Mouse (Mus musculus) hindbrain, embryonic 13.5 days (tissue): ENCODE data around the gene Pex11b. TPM values are rescaled to one million over a fixed set of nuclear protein-coding genes. Genes with fewer than 3 reads are reported as not detected.
A peak's percentile ranks its signal among the peaks of the same experiment; 100 is the strongest.
"Not testable (repeated sequence)": the region's sequence is repeated elsewhere in the genome, so short reads cannot be mapped to it uniquely, and the experiment has no call there.

ENCODE experiments used
- ATAC-seq: fragments of 200-750 bp; cut with Nextera tagmentation; 2 replicates; pipeline ENCODE4 v1.8.0; 2017; ENCODE audit warnings: moderate TSS enrichment; ENCODE audit not compliant: low FRiP score
- H3K27ac ChIP-seq: fragments of 300-500 bp; sonication (generic); 2 replicates; pipeline ENCODE4 v1.5.1; 2015; ENCODE audit warnings: inconsistent platforms, mild to moderate bottlenecking, moderate library complexity
- H3K27me3 ChIP-seq: fragments of 300-500 bp; sonication (generic); 2 replicates; pipeline ENCODE4 v1.6.1; 2015; ENCODE audit warnings: mild to moderate bottlenecking, inconsistent platforms
- H3K36me3 ChIP-seq: fragments of 300-500 bp; sonication (generic); 2 replicates; pipeline ENCODE4 v1.6.1; 2015; ENCODE audit warnings: mild to moderate bottlenecking, inconsistent platforms
- H3K4me1 ChIP-seq: fragments of 300-500 bp; sonication (generic); replicated peaks from 2 replicates; pipeline ENCODE4 v1.6.1; 2015; ENCODE audit warnings: inconsistent platforms
- H3K4me2 ChIP-seq: fragments of 300-500 bp; sonication (generic); 2 replicates; pipeline ENCODE4 v1.6.1; 2015; ENCODE audit warnings: inconsistent platforms, mild to moderate bottlenecking, moderate library complexity
- H3K4me3 ChIP-seq: fragments of 300-500 bp; sonication (generic); 2 replicates; pipeline ENCODE4 v1.5.1; 2015; ENCODE audit warnings: mild to moderate bottlenecking, inconsistent platforms
- H3K9ac ChIP-seq: fragments of 300-500 bp; sonication (generic); 2 replicates; pipeline ENCODE4 v1.6.1; 2015; ENCODE audit warnings: mild to moderate bottlenecking, inconsistent platforms
- H3K9me3 ChIP-seq: fragments of 300-500 bp; sonication (generic); 2 replicates; pipeline ENCODE4 v1.6.1; 2016; ENCODE audit warnings: inconsistent platforms
- WGBS: fragments of 180-500 bp; shearing (Covaris S2); methylation state at CpG from one replicate; pipeline ENCODE4 v1.1.7; 2015; 5-methylcytosine and 5-hydroxymethylcytosine counted together
- polyA plus RNA-seq: library from polyadenylated mRNA; unstranded; fragments of >200 nt; fragmentation: Nextera tagmentation; extraction: Ambion mirVana; gene quantifications from 2 replicates; pipeline ENCODE4 v1.2.1, GENCODE M21; 2015

Gene Pex11b
- polyA plus RNA-seq, 1 experiment from 2014 or later = 49.0 TPM

DNA sequence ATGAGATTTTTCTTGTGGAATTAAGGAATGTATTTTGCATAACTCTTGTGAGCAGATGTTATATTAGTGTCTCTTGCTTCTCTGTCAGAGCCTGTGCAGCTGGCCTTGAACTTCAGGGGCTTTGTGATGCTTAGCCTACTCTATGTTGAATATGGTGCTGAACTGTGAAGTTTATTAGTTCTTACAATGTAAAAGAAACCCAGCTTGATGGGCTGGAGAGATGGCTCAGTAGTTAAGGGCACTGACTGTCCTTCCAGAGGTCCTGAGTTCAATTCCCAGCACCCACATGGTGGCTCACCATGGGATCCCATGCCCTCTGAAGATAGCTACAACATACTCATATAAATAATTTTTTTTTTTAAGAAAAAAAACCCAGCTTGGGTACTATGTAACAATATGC lies 3.1 kb upstream of the Pex11b start:
- no peak overlapping the region for H3K4me2 ChIP-seq
- H3K27me3 ChIP-seq = no peaks in the 10 kb centered on the region
- H3K4me1 ChIP-seq = peaks cover 41% of the 10 kb centered on the region
- no peak overlapping the region for H3K27ac ChIP-seq
- no peak overlapping the region for H3K9ac ChIP-seq
- peaks cover 24% of the 10 kb centered on the region for H3K36me3 ChIP-seq
- no peak for ATAC-seq
- H3K4me3 ChIP-seq = no peak overlapping the region
- H3K9me3 ChIP-seq = no peaks in the 10 kb centered on the region

DNA sequence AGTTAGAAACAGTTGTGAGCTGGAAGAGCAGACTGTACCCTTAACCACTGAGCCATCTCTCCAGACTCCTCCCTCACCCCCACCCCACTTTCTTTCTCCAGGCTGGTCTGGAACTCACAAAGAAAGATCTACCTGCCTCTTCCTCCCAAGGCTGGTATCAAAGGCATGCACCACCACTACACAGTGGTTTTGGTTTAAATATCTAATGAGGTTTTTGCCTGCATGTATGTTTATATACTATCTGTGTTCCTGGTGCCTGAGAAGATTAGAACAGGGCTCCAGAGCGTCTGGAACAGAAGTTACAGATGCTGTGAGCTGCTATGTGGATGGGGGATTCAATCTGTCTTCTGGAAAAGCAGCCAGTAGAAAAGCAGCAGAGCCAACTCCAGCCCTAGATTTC lies 1.2 kb upstream of the Pex11b start:
- Histone ChIP-seq H3K36me3 (peaks cover 41% of the 10 kb centered on the region), H3K9ac (no peak overlapping the region), H3K4me1 (peaks cover 37% of the 10 kb centered on the region), H3K27ac (no peak overlapping the region), H3K9me3 (no peaks in the 10 kb centered on the region), H3K4me2 (no peak overlapping the region), H3K4me3 (no peak overlapping the region), H3K27me3 (no peaks in the 10 kb centered on the region)
- no peak for ATAC-seq
- 74% methylated on average over 1 of the region's 1 CpGs for WGBS

DNA sequence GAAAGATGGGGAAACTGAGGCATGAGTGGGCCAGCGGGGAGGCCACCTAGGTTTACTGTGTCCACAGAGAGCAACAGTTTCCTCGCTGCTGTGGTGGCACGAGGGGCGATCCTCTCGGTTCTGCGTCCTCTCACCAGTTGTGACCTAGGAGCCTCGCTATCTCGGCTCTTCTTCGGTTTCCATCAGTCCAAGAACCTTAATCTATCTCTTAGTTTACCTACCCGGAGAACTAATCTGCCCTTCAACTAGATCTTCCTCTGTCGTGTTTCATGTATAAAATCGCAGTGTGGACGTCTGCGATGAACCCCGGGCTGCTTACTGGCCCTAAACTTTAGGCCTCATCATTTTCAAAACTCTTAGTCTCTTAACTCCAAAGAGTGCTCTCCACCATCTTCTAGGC lies 730 bp downstream of the Pex11b start:
- peak overlapping the region; percentile 96 for H3K9ac ChIP-seq

DNA sequence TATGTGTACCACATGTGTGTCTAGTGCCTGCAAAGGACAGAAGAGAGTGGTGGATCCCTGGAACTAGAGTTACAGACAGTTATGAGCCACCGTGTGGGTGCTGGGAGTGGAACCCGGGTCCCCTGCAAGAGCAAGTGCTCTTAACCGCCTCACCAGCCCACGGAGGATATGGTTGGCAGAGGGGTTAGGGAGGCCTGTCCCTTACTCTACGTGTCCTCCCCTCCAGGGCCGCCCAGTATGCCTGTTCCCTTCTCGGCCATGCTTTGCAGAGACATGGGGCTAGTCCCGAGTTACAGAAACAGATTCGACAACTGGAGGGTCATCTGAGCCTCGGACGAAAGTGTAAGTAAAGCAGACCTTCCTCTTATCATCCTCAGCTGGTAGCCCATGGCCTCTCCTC lies 1.3 kb downstream of the Pex11b start:
- WGBS = 70% methylated on average over 11 of the region's 11 CpGs
- Histone ChIP-seq H3K4me1 (peaks cover 21% of the 10 kb centered on the region), H3K27me3 (no peaks in the 10 kb centered on the region), H3K36me3 (peaks cover 52% of the 10 kb centered on the region), H3K27ac (no peak overlapping the region), H3K4me2 (peak overlapping the region; percentile 91), H3K9me3 (no peaks in the 10 kb centered on the region), H3K9ac (peak overlapping the region; percentile 96; the same call in 1 of the 2 replicates), H3K4me3 (peak overlapping the region; percentile 90)
- ATAC-seq = no peak

More for the DNA sequence above, 730 bp downstream of the Pex11b start:
- Histone ChIP-seq H3K4me2 (peak overlapping the region; percentile 91), H3K4me1 (peaks cover 25% of the 10 kb centered on the region), H3K36me3 (peaks cover 52% of the 10 kb centered on the region), H3K9me3 (no peaks in the 10 kb centered on the region), H3K4me3 (peak overlapping the region; percentile 90), H3K27me3 (no peaks in the 10 kb centered on the region), H3K27ac (peak overlapping the region; percentile 92)
- 12% methylated on average over 15 of the region's 15 CpGs for WGBS
- peak; percentile 58 for ATAC-seq

DNA sequence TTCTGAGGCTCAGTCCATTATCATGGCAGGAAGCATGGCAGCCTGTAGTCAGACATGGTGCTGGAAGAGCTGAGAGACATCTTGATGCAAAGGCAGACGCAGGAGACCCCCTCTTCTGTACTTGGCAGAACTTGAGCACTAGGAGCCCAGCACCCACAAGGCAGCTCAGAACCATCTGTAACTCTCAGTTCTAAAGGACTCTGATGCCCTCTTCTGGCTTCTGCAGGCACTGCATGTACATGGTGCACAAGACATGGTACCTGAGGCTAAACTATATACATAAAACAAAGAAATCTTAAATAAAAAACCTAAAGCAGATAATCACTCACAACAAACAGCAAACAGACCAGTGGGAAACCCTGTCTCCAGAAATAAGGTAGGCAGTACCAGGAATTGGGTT lies 4.0 kb downstream of the Pex11b start:
- Histone ChIP-seq H3K4me3 (no peak overlapping the region), H3K9ac (no peak overlapping the region), H3K27me3 (no peaks in the 10 kb centered on the region), H3K4me2 (no peak overlapping the region), H3K36me3 (peaks cover 53% of the 10 kb centered on the region), H3K4me1 (peaks cover 21% of the 10 kb centered on the region), H3K9me3 (no peaks in the 10 kb centered on the region), H3K27ac (no peak overlapping the region)
- no peak for ATAC-seq
- WGBS = 75% methylated on average over 1 of the region's 1 CpGs

DNA sequence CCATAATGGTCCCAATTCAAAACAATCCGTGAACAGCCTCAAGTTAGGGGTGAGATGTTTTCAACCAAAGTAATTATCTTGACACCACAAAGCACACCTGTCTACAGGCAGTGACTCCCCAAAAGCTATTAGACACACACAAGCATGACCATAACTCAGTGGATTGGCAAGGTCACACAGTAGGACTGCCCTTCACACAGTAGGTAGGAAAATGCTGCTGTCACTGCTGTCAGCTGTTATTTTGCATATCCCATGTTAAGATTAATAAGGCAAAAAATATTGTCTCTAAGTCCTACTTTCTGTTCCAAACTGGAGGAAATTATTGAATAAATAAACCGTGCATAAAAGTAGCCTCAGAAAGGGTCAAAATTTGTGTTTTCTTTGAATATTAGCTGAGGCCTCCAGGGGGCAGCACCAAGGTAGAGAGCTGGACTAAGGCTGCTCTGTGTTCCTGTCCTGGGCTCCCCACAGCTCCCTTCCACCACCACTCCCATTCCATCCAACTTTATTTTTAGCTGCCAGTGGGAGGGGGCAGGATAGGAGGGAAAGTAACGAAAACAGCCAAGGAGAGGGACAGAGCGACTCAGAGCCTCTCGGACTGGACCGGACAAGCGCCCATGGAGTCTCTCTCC lies 10.0 kb downstream of the Pex11b start, which contains the start of gene Itga10:
Gene Itga10 (plus strand): TSS at position 567 of the 632 bp plus-strand sequence.
- no peak within 1 kb of the TSS for H3K4me2 ChIP-seq
- no peak within 1 kb of the TSS for H3K9ac ChIP-seq
- 68% methylated on average over 7 of the region's 7 CpGs for WGBS
- no peaks in the 10 kb centered on the region for H3K9me3 ChIP-seq
- H3K4me3 ChIP-seq = no peak within 1 kb of the TSS
- peaks cover 53% of the 10 kb centered on the region for H3K36me3 ChIP-seq
- no peaks in the 10 kb centered on the region for H3K27me3 ChIP-seq
- no peaks in the 10 kb centered on the region for H3K4me1 ChIP-seq
- H3K27ac ChIP-seq = no peak within 1 kb of the TSS
- ATAC-seq = no peak

DNA sequence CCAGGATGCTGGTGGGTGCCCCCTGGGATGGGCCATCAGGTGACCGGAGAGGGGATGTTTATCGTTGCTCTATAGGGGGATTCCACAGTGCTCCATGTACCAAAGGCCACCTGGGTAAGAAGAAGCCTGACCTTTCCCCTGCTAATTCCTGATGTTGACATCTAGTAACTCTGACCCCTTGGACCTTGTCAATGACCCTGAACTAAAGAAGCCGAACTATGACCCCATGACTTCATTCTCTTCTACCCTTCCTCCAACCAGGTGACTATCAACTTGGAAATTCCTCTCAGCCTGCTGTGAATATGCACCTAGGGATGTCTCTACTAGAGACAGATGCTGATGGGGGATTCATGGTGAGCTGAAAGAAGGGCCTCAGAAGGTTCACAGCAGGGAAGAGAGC lies 12.2 kb downstream of the Pex11b start:
- Histone ChIP-seq H3K4me3 (no peak overlapping the region), H3K9ac (no peak overlapping the region), H3K9me3 (no peaks in the 10 kb centered on the region), H3K4me1 (no peaks in the 10 kb centered on the region), H3K4me2 (no peak overlapping the region), H3K27me3 (no peaks in the 10 kb centered on the region), H3K36me3 (peaks cover 45% of the 10 kb centered on the region), H3K27ac (no peak overlapping the region)
- ATAC-seq = no peak
- WGBS = 75% methylated on average over 3 of the region's 3 CpGs

GRCm38 (mm10) chr3:96660901-96661300 lies 25.7 kb downstream of the Pex11b start:
- no peaks in the 10 kb centered on the region for H3K9me3 ChIP-seq
- H3K4me1 ChIP-seq = peaks cover 14% of the 10 kb centered on the region
- peaks cover 6% of the 10 kb centered on the region; the same call in 1 of the 2 replicates for H3K36me3 ChIP-seq
- no peak overlapping the region for H3K27ac ChIP-seq
- no peak overlapping the region for H3K4me2 ChIP-seq
- H3K4me3 ChIP-seq = no peak overlapping the region
- no peak for ATAC-seq
- H3K27me3 ChIP-seq = no peaks in the 10 kb centered on the region
- WGBS = 88% methylated on average over 2 of the region's 2 CpGs
- no peak overlapping the region for H3K9ac ChIP-seq

DNA sequence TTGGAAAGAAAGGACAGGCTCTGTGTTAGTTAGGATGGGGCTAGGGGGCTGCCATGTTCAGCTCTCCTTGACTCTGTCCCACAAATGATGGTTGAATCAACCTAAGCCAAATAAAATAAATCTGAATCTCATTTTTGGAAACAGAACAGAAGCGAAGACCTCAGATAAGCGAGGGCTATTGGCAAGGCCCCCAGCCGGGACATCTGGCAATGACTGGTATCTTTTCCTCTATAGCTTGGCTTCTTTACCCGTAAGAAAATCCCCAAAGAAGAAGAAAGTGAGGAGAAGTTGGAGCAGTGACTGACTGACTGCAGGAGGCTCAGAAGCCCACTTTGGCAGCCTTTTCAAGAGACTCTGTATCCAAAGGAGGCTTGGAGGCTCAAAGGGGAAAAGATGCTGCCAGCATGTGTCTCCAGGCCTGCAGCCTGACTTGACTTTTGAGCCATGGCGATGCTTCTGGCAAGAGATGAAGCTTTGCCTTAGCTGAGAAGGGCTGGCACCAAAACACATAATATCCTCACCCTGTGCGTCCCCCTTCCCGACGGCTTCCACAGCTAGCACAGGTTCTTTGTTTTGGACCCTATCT lies 27.6 kb downstream of the Pex11b start:
- H3K9ac ChIP-seq = peak overlapping the region; percentile 62; the same call in 1 of the 2 replicates
- H3K9me3 ChIP-seq = no peaks in the 10 kb centered on the region
- no peaks in the 10 kb centered on the region for H3K36me3 ChIP-seq
- 55% methylated on average over 8 of the region's 8 CpGs for WGBS
- no peak for ATAC-seq
- H3K27me3 ChIP-seq = no peaks in the 10 kb centered on the region
- peak overlapping the region; percentile 23; the same call in 1 of the 2 replicates for H3K27ac ChIP-seq
- H3K4me2 ChIP-seq = peak overlapping the region; percentile 56
- peaks cover 14% of the 10 kb centered on the region for H3K4me1 ChIP-seq
- peak overlapping the region; percentile 33 for H3K4me3 ChIP-seq

DNA sequence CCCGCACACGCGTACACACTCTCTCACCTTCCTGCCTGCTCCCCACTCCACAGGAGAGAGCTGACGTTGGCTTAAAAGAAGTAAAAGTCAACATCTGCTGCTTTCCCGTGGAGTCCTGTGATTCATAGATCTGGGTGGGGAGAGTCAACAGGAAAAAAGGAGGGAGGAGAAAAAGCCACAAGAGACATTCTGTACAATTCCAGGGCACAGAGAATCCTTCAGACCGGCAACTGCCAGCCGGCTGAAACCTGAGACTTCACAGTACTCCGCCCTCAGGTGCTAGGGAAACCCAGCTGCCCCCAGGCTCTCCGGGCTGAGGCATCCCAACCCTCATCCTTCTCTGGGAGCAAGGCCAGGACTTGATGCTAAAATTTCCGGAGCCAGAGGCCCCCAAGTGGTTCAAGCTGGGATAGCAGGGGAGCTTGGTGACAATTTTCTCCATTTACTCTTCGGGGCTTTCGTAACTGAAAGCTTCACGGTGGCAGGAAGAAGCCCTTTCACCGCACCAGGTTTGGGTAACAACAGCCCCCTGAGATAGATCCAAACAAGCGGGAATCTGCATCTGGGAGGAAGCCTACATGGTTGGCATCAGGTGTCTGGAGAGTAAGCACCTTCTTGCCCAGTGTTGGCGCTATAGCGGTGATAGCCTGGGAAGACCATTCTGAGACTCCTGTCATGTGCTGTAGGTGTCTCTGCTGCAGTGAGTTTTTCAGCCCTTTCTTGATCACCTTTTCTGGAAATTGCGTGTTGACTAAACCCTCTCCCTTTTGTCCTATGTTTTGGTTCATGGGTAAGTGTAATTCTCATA lies 28.5 kb downstream of the Pex11b start:
- H3K9ac ChIP-seq = peak overlapping the region; percentile 62; the same call in 1 of the 2 replicates
- no peaks in the 10 kb centered on the region for H3K36me3 ChIP-seq
- H3K27ac ChIP-seq = peak overlapping the region; percentile 23
- H3K9me3 ChIP-seq = no peaks in the 10 kb centered on the region
- peak overlapping the region; percentile 33 for H3K4me3 ChIP-seq
- H3K4me1 ChIP-seq = peaks cover 14% of the 10 kb centered on the region
- WGBS = 6% methylated on average over 18 of the region's 18 CpGs
- H3K27me3 ChIP-seq = no peaks in the 10 kb centered on the region
- H3K4me2 ChIP-seq = peak overlapping the region; percentile 56
- ATAC-seq = peak; percentile 86

- not testable (repeated sequence) for H3K36me3 ChIP-seq, H3K4me3 ChIP-seq, H3K4me2 ChIP-seq, H3K27me3 ChIP-seq, H3K27ac ChIP-seq, ATAC-seq, H3K9ac ChIP-seq, H3K9me3 ChIP-seq
- WGBS = 87% methylated on average over 7 of the region's 7 CpGs
- H3K4me1 ChIP-seq = peaks cover 16% of the 10 kb centered on the region
Measured at GRCm38 (mm10) chr3:96665732-96666363, 30.7 kb downstream of the Pex11b start.

DNA sequence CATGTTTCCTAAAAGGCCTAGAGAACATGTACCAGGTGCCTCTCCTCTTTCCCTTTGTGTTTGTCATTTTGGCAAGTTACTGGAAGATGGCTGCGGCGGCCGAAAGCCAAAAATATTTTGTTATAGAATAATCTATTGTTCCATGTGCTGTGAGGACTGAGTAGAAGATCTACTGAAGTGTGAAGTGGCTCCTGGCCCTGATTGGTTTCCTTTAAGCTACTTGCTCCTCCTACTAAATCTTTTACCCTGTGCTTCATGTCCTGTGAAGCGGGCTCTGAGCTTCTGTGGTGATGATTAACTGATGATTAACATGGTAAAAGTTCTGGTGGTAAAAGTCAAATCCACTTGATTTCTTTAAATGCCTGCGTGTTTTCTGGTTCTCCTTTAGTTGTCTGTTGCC lies 31.7 kb downstream of the Pex11b start:
- H3K27ac ChIP-seq = no peak overlapping the region
- WGBS = 94% methylated on average over 5 of the region's 5 CpGs
- no peak overlapping the region for H3K9ac ChIP-seq
- ATAC-seq = no peak
- peaks cover 17% of the 10 kb centered on the region for H3K27me3 ChIP-seq
- no peaks in the 10 kb centered on the region for H3K9me3 ChIP-seq
- no peak overlapping the region for H3K4me2 ChIP-seq
- H3K4me1 ChIP-seq = peaks cover 16% of the 10 kb centered on the region
- H3K36me3 ChIP-seq = no peaks in the 10 kb centered on the region
- no peak overlapping the region for H3K4me3 ChIP-seq
